Mouse (Mus musculus) hindbrain, embryonic 14.5 days (tissue): ENCODE measurements around the gene Tubg1. TPM values are rescaled to one million over a fixed set of nuclear protein-coding genes. Genes with fewer than 3 reads are reported as not detected.

ENCODE experiments used
- ATAC-seq: fragments of 200-750 bp; cut with Nextera tagmentation; 2 replicates; pipeline ENCODE4 v1.8.0; 2017; ENCODE audit warnings: moderate number of reproducible peaks, mild to moderate bottlenecking, moderate TSS enrichment, moderate library complexity; ENCODE audit not compliant: low FRiP score
- DNase-seq: peaks from one replicate; pipeline ENCODE4 v3.0.0-alpha.2; 2015; ENCODE audit warnings: low spot score
- H3K27ac ChIP-seq: fragments of 300-500 bp; sonication (generic); 2 replicates; pipeline ENCODE4 v1.5.1; 2014; ENCODE audit warnings: mild to moderate bottlenecking, moderate library complexity
- H3K27me3 ChIP-seq: fragments of 300-500 bp; sonication (generic); 2 replicates; pipeline ENCODE4 v1.6.1; 2014; ENCODE audit warnings: mild to moderate bottlenecking, low read length, mixed read lengths; ENCODE audit not compliant: control insufficient read depth, insufficient read depth
- H3K36me3 ChIP-seq: fragments of 300-500 bp; sonication (generic); replicated peaks from 2 replicates; pipeline ENCODE4 v1.6.1; 2014; ENCODE audit not compliant: control insufficient read depth, insufficient read depth
- H3K4me1 ChIP-seq: fragments of 300-500 bp; sonication (generic); replicated peaks from 2 replicates; pipeline ENCODE4 v1.6.1; 2014; ENCODE audit warnings: antibody characterized with exemption, low read length, mixed read lengths; ENCODE audit not compliant: control insufficient read depth, insufficient read depth
- H3K4me2 ChIP-seq: fragments of 300-500 bp; sonication (generic); replicated peaks from 2 replicates; pipeline ENCODE4 v1.6.1; 2014; ENCODE audit warnings: mild to moderate bottlenecking, moderate library complexity
- H3K4me3 ChIP-seq: fragments of 300-500 bp; sonication (generic); replicated peaks from 2 replicates; pipeline ENCODE4 v1.5.1; 2014; ENCODE audit warnings: mild to moderate bottlenecking, low read length
- H3K9ac ChIP-seq: fragments of 300-500 bp; sonication (generic); 2 replicates; pipeline ENCODE4 v1.6.1; 2014
- H3K9me3 ChIP-seq: fragments of 300-500 bp; sonication (generic); 2 replicates; pipeline ENCODE4 v1.6.1; 2016; ENCODE audit warnings: low read length; ENCODE audit not compliant: control insufficient read depth
- WGBS: fragments of 180-500 bp; shearing (Covaris S2); extraction: QIAGEN DNeasy Blood & Tissue Kit; methylation state at CpG from one replicate; pipeline ENCODE4 v1.1.7; 2014; 5-methylcytosine and 5-hydroxymethylcytosine counted together
- polyA plus RNA-seq: library from polyadenylated mRNA; unstranded; fragments of >200 nt; fragmentation: Nextera tagmentation; extraction: Ambion mirVana; gene quantifications from 2 replicates; pipeline ENCODE4 v1.2.1, GENCODE M21; 2014

Gene Tubg1
- polyA plus RNA-seq, 1 experiment from 2014 or later, result 64.0 TPM

DNA sequence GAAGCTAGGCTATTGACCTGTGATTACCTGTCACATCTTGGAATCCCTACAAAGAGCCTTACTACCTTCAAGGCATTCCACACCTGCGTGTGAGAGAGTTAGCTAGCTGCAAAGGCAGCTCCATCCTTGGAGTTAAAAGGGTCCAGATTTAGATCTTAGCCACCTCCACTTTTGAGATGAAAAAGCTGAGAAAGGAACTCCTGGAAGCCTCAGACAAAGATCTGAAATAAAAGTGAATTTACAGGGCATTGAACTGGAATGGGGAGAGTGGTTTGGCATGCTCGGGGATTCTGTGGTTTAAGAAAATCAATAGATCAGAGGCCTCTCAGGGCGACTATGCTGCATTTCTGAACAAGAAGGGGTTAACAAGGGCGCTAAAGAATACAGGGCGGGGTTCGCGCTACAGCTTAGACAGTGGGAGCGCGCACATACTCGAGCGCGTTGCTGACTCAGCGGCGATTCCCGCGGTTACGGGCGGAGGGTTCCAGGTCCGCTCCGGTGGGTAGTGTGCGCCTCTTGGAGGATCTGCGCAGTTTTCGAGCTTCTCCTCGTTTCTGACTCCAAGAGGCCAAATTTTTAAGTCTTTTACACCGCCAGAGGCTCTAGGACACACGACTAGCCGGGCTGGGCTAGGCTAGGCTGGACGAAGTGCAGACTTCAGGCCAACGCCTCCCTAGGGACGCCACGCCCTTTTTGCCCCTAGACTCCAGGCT, 52.1 kb downstream of the Tubg1 start:
- peak overlapping the region; percentile 41 for H3K4me3 ChIP-seq
- peaks cover 46% of the 10 kb centered on the region for H3K27me3 ChIP-seq
- peaks cover 57% of the 10 kb centered on the region for H3K4me1 ChIP-seq
- H3K4me2 ChIP-seq, result peak overlapping the region; percentile 83
- H3K9ac ChIP-seq, result peak overlapping the region; percentile 62
- ATAC-seq (peak; percentile 38; the same call in 1 of the 2 replicates), DNase-seq (peak; percentile 84)
- no peaks in the 10 kb centered on the region for H3K9me3 ChIP-seq
- under 1% methylated on average over 31 of the region's 31 CpGs for WGBS
- H3K36me3 ChIP-seq, result peaks cover 12% of the 10 kb centered on the region; the same call in 1 of the 2 replicates
- peak overlapping the region; percentile 83 for H3K27ac ChIP-seq

- Histone ChIP-seq H3K9ac (peak overlapping the region; percentile 62), H3K27me3 (peaks cover 46% of the 10 kb centered on the region), H3K4me3 (peak overlapping the region; percentile 41), H3K4me1 (peaks cover 63% of the 10 kb centered on the region), H3K9me3 (no peaks in the 10 kb centered on the region), H3K4me2 (peak overlapping the region; percentile 83), H3K36me3 (peaks cover 7% of the 10 kb centered on the region; the same call in 1 of the 2 replicates), H3K27ac (peak overlapping the region; percentile 83)
- DNase-seq (no peak), ATAC-seq (no peak)
- 13% methylated on average over 5 of the region's 5 CpGs for whole genome bisulfite sequencing
Observed at GRCm38 (mm10) chr11:101172434-101172815, 52.7 kb downstream of the Tubg1 start.

DNA sequence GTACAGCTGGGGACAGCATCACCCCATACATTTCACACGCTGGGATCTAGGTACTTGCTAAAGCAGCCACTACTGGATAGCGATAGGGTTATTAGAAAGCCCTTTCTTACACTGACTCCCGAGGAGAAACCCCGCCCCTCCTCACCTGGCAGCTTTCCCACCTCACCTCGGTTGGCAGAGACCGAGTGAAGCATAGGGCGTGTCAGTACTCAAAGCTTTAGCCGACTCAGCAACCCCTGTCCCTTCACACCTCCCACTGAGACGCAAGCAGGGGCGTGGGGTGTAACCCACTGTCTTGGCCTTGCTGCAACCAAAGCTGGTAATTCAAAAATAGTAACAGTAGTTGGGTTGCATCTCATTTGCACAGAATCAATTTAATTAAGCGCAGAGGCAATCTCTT, 53.4 kb downstream of the Tubg1 start:
- Histone ChIP-seq H3K4me1 (peaks cover 63% of the 10 kb centered on the region), H3K36me3 (no peaks in the 10 kb centered on the region), H3K9ac (peak overlapping the region; percentile 50; the same call in 1 of the 2 replicates), H3K4me3 (no peak overlapping the region), H3K27me3 (peaks cover 46% of the 10 kb centered on the region), H3K27ac (peak overlapping the region; percentile 60; the same call in 1 of the 2 replicates), H3K9me3 (no peaks in the 10 kb centered on the region), H3K4me2 (peak overlapping the region; percentile 63)
- ATAC-seq, result no peak
- no peak for DNase-seq
- 5% methylated on average over 11 of the region's 11 CpGs for WGBS

DNA sequence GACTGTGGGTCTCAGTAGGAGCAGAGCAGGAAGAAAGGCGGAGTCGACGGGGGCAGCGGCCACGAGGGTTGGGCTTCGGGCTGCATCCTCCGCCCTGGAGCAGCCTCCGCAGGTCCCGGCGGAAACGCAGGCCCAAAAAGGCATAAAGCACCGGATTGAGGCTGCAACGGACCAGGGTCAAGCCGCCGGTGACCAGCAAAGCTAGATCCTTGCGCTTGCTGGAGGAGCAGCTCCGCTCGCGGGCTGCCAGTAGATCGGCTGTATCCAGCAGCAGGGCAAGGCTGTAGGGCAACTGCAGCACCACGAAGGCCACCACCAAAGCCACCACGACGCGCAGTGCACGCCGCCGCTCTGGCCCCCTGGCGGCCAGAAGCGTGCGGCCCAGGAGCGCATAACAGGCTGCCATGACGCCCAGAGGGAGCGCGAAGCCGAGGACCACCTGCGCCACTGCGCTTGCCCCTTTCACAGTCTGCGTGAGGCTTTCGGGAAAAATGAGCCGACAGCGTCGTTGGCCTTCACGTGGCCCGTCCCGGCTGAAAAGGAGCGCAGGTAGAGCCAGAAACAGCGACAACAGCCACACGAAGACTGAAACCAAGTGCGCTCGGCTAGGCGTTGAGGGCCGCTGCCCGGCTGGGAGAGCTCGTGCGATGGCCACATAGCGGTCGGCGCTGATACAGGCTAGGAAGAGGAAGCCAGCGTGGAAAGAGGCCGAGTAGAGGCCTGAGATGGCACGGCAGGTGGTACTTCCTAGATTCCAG, 54.1 kb downstream of the Tubg1 start:
- peak; percentile 59 for ATAC-seq

DNA sequence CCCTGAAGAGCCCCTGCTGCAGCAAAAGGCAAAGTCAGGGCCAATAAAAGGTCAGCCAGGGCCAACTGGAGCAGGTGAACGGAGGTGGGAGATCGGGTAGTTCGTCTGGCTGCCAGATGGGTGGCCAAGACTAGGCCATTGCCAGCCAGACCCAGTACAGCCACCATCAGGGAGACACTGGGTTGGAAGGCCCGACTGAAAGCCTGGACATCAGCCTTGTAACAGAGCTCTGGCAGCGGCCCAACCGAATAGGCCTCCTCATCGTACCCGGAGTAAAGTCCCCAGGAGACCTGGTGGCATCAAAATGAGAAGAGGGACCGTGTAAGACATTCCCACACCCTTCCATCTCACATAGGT, 54.6 kb downstream of the Tubg1 start:
- Histone ChIP-seq H3K9ac (peak overlapping the region; percentile 50), H3K9me3 (no peaks in the 10 kb centered on the region), H3K4me3 (peak overlapping the region; percentile 25), H3K27ac (no peak overlapping the region), H3K4me1 (peaks cover 56% of the 10 kb centered on the region), H3K27me3 (peaks cover 41% of the 10 kb centered on the region), H3K36me3 (no peaks in the 10 kb centered on the region), H3K4me2 (peak overlapping the region; percentile 63)
- ATAC-seq, result no peak
- WGBS, result 33% methylated on average over 9 of the region's 9 CpGs
- no peak for DNase-seq

More for the DNA sequence above, 54.1 kb downstream of the Tubg1 start:
- WGBS, result under 1% methylated on average over 55 of the region's 61 CpGs
- peak overlapping the region; percentile 60 for H3K27ac ChIP-seq
- H3K27me3 ChIP-seq, result peaks cover 46% of the 10 kb centered on the region
- peaks cover 62% of the 10 kb centered on the region for H3K4me1 ChIP-seq
- no peaks in the 10 kb centered on the region for H3K36me3 ChIP-seq
- peak; percentile 79 for DNase-seq
- peak overlapping the region; percentile 25 for H3K4me3 ChIP-seq
- H3K9me3 ChIP-seq, result no peaks in the 10 kb centered on the region
- peak overlapping the region; percentile 63 for H3K4me2 ChIP-seq
- H3K9ac ChIP-seq, result peak overlapping the region; percentile 50

DNA sequence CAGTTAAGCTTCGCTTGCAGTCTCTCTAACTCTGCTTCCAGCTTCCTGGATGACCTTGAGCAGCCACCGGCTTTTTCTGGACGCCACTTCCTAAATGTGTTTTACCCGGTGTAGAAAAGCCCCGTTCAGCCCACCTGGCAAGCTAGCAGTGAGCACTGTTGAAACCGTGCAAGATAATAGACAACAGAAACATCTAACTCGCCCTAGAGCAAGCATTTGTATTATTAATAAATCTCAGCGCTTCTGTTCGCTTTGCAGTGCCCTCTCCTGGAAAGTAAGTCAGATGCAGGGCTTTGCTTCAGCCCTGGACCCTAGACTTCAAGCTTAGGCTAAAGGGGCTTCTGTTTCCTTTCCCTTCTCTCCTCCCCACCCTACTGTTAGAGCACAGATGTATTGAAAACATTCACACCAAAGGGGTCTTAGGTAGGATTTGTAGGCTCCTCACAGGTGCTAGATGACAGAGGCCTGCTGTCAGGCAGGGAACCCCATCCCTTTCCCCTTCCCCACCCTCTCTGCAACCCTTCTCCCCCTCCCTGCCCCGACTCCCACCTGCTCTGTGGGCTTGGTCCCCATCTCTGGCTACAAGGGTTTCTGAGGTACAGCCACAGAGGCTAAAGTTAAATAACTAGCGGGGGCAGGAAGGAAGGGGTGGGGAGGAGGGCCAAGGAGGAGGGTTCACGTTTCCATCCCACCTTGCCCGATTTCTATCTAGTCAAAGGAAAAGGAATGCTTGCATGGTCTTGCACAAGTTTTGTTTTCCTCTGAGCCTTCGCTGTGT, 55.3 kb downstream of the Tubg1 start, which contains the start of gene Ccr10:
Ccr10 (minus strand) TSS at position 593 of the 778 bp plus-strand sequence.
- peak within 1 kb of the TSS; percentile 54 for H3K27ac ChIP-seq
- H3K9me3 ChIP-seq, result no peaks in the 10 kb centered on the region
- ATAC-seq (no peak), DNase-seq (peak; percentile 64)
- H3K4me3 ChIP-seq, result peak within 1 kb of the TSS; percentile 41
- no peaks in the 10 kb centered on the region for H3K36me3 ChIP-seq
- peak within 1 kb of the TSS; percentile 50 for H3K9ac ChIP-seq
- peaks cover 40% of the 10 kb centered on the region for H3K27me3 ChIP-seq
- 23% methylated on average over 14 of the region's 14 CpGs for WGBS
- peaks cover 50% of the 10 kb centered on the region for H3K4me1 ChIP-seq
- peak within 1 kb of the TSS; percentile 63 for H3K4me2 ChIP-seq

DNA sequence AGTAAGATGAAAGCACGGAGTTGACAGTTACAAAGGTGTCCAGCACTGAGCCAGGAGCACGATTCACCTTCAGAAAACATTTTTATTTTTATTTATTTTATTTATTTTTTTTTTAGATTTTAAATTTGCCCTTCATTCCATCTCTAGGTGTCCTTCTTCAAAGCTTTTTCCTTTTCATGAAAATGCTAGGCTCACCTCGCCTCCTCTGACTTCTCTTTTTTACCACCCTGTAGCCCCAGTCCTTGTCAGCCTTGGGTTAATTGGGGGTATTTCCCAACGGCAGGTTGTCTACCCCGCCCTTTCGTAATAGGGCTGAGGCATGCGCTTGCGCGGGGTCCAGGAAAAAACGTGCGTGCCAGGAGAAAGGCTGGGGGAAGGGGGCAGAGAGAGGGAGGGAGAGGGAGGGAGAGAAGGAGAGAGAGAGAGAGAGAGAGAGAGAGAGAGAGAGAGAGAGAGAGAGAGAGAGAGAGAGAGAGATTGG, 55.9 kb downstream of the Tubg1 start:
- DNase-seq, result no peak
- Histone ChIP-seq H3K9ac (peak overlapping the region; percentile 48; the same call in 1 of the 2 replicates), H3K4me3 (peak overlapping the region; percentile 41), H3K4me1 (peaks cover 47% of the 10 kb centered on the region), H3K27me3 (peaks cover 40% of the 10 kb centered on the region), H3K4me2 (peak overlapping the region; percentile 63), H3K9me3 (no peaks in the 10 kb centered on the region), H3K36me3 (no peaks in the 10 kb centered on the region), H3K27ac (no peak overlapping the region)
- ATAC-seq, result no peak
- WGBS, result 8% methylated on average over 11 of the region's 11 CpGs
